Mouse (Mus musculus) spleen, adult 2 months (tissue): Measurements from ENCODE around the gene Gm12184.

ENCODE experiments used
- CTCF ChIP-seq: fragments of 200-500 bp; IDR thresholded peaks from 2 replicates; pipeline ENCODE4 v1.5.1; 2011; ENCODE audit warnings: mild to moderate bottlenecking, inconsistent platforms; ENCODE audit not compliant: insufficient read depth, insufficient read length, insufficient replicate concordance; ENCODE audit errors: extremely low read depth
- POLR2A ChIP-seq: fragments of 200-500 bp; IDR thresholded peaks from 2 replicates; pipeline ENCODE4 v1.6.1; 2011; ENCODE audit warnings: low read depth, low read length, inconsistent platforms

- TF ChIP-seq POLR2A (no peak), CTCF (no peak)
These were observed 18.7 kb downstream of the Gm12184 start for GRCm38 (mm10) chr11:48807563-48808303.
